Mouse (Mus musculus): Measurements from ENCODE around the gene Gm45808. TPM values are rescaled to one million over a fixed set of nuclear protein-coding genes. Genes with fewer than 3 reads are reported as not detected.

Gm45808 gene
- polyA plus RNA-seq, 1 experiment from 2014 or later: not detected

- no peak within 1 kb of the TSS for H3K4me2 ChIP-seq (replicated peaks; ENCODE audit: low read depth)
- no peak for TF ChIP-seq CTCF (IDR thresholded peaks at IDR 0.05; ENCODE audit: low read depth)
- WGBS: 42% methylated on average over 6 of the region's 6 CpGs
Measured at GRCm38 (mm10) chr7:45420615-45420919, 66.0 kb downstream of the Gm45808 start, which contains the start of gene Lhb. Gene Lhb (plus strand): TSS chr7:45420820.

GRCm38 (mm10) chr7:45419859-45420614 lies 66.6 kb downstream of the Gm45808 start:
- ATAC-seq: no peak
- no peaks in the 10 kb centered on the region for H3K9me3 ChIP-seq (ENCODE audit: control insufficient read depth)
- H3K9ac ChIP-seq (ENCODE audit: low read depth, low read length): no peak overlapping the region
- TF ChIP-seq CTCF (IDR thresholded peaks at IDR 0.05; ENCODE audit: low read depth): no peak
- H3K27me3 ChIP-seq (replicated peaks; ENCODE audit: control insufficient read depth, insufficient read depth, low read length): peaks cover 27% of the 10 kb centered on the region
- WGBS: 10% methylated on average over 27 of the region's 27 CpGs
- no peak overlapping the region for H3K27ac ChIP-seq (ENCODE audit: low read depth, low read length)
- H3K36me3 ChIP-seq (ENCODE audit: control insufficient read depth, insufficient read depth): peaks cover 43% of the 10 kb centered on the region
- no peak overlapping the region for H3K4me3 ChIP-seq (ENCODE audit: low read depth, low read length)
- H3K4me2 ChIP-seq (replicated peaks; ENCODE audit: low read depth): no peak overlapping the region
- 0 out of 2 replicates have a peak, but pooled peaks cover 3% of the 10 kb centered on the region for H3K4me1 ChIP-seq (replicated peaks; ENCODE audit: control insufficient read depth, insufficient read depth, low read length)

More at GRCm38 (mm10) chr7:45420615-45420919, 66.0 kb downstream of the Gm45808 start, which contains the start of gene Lhb:
- Histone ChIP-seq H3K36me3 (ENCODE audit: control insufficient read depth, insufficient read depth) (peaks cover 49% of the 10 kb centered on the region), H3K9me3 (ENCODE audit: control insufficient read depth) (no peaks in the 10 kb centered on the region), H3K4me3 (ENCODE audit: low read depth, low read length) (no peak within 1 kb of the TSS), H3K27me3 (replicated peaks; ENCODE audit: control insufficient read depth, insufficient read depth, low read length) (peaks cover 22% of the 10 kb centered on the region), H3K27ac (ENCODE audit: low read depth, low read length) (no peak within 1 kb of the TSS; the same call in 1 of the 2 replicates), H3K9ac (ENCODE audit: low read depth, low read length) (no peak within 1 kb of the TSS), H3K4me1 (replicated peaks; ENCODE audit: control insufficient read depth, insufficient read depth, low read length) (0 out of 2 replicates have a peak, but pooled peaks cover under 1% of the 10 kb centered on the region)
- no peak for ATAC-seq

GRCm38 (mm10) chr7:45417962-45418492 lies 68.6 kb downstream of the Gm45808 start:
- no peak overlapping the region for H3K9ac ChIP-seq (ENCODE audit: low read depth, low read length)
- peaks cover 23% of the 10 kb centered on the region for H3K36me3 ChIP-seq (ENCODE audit: control insufficient read depth, insufficient read depth)
- peaks cover 46% of the 10 kb centered on the region for H3K27me3 ChIP-seq (replicated peaks; ENCODE audit: control insufficient read depth, insufficient read depth, low read length)
- TF ChIP-seq CTCF (IDR thresholded peaks at IDR 0.05; ENCODE audit: low read depth): no peak
- H3K4me2 ChIP-seq (replicated peaks; ENCODE audit: low read depth): no peak overlapping the region
- H3K9me3 ChIP-seq (ENCODE audit: control insufficient read depth): no peaks in the 10 kb centered on the region
- H3K4me3 ChIP-seq (ENCODE audit: low read depth, low read length): no peak overlapping the region
- 14% methylated on average over 13 of the region's 13 CpGs for WGBS
- ATAC-seq: no peak
- no peak overlapping the region for H3K27ac ChIP-seq (ENCODE audit: low read depth, low read length)
- peaks cover 14% of the 10 kb centered on the region; the same call in 1 of the 2 replicates for H3K4me1 ChIP-seq (replicated peaks; ENCODE audit: control insufficient read depth, insufficient read depth, low read length)

Small RNA genes lying within 50 kb of the gene (microRNA-seq; reads per million reads assigned to microRNA genes)
- gene Gm22133: not detected

Other genes starting within 250 kb of the Gm45808 start
- 1.6 and 2.3 TPM in 2 replicates for gene Cd37, start 247.7 kb downstream of the Gm45808 start, polyA plus RNA-seq (2015; fragmentation: Nextera tagmentation; extraction: Ambion mirVana)
- not detected in 2 replicates for gene Slc6a16, start 245.7 kb downstream of the Gm45808 start, polyA plus RNA-seq (2015; fragmentation: Nextera tagmentation; extraction: Ambion mirVana)
- not detected in 2 replicates for gene Slc6a21, start 209.3 kb downstream of the Gm45808 start, polyA plus RNA-seq (2015; fragmentation: Nextera tagmentation; extraction: Ambion mirVana)
- 49.4 and 55.1 TPM in 2 replicates for gene Trpm4, start 153.0 kb downstream of the Gm45808 start, polyA plus RNA-seq (2015; fragmentation: Nextera tagmentation; extraction: Ambion mirVana)
- gene Hrc, start 151.5 kb downstream of the Gm45808 start, polyA plus RNA-seq (2015; fragmentation: Nextera tagmentation; extraction: Ambion mirVana): 0.76 and 0.88 TPM in 2 replicates
- gene Ppfia3, start 119.8 kb downstream of the Gm45808 start, polyA plus RNA-seq (2015; fragmentation: Nextera tagmentation; extraction: Ambion mirVana): 24.5 and 24.8 TPM in 2 replicates
- 3.4 TPM in 2 replicates for gene Lin7b, start 116.2 kb downstream of the Gm45808 start, polyA plus RNA-seq (2015; fragmentation: Nextera tagmentation; extraction: Ambion mirVana)
- 81.3 and 85.5 TPM in 2 replicates for gene Snrnp70, start 91.1 kb downstream of the Gm45808 start, polyA plus RNA-seq (2015; fragmentation: Nextera tagmentation; extraction: Ambion mirVana)
- gene Kcna7, start 81.2 kb downstream of the Gm45808 start, polyA plus RNA-seq (2015; fragmentation: Nextera tagmentation; extraction: Ambion mirVana): 0.07 and 0.08 TPM in 2 replicates
- 2.0 TPM in 2 replicates for gene Ntf5, start 73.1 kb downstream of the Gm45808 start, polyA plus RNA-seq (2015; fragmentation: Nextera tagmentation; extraction: Ambion mirVana)
- not detected in 2 replicates for gene Lhb, start 66.0 kb downstream of the Gm45808 start, polyA plus RNA-seq (2015; fragmentation: Nextera tagmentation; extraction: Ambion mirVana)
- gene Gys1, start 52.0 kb downstream of the Gm45808 start, polyA plus RNA-seq (2015; fragmentation: Nextera tagmentation; extraction: Ambion mirVana): 10.4 and 10.6 TPM in 2 replicates
- 35.6 and 38.6 TPM in 2 replicates for gene Ruvbl2, start 48.7 kb downstream of the Gm45808 start, polyA plus RNA-seq (2015; fragmentation: Nextera tagmentation; extraction: Ambion mirVana)
- gene Ftl1, start 26.9 kb downstream of the Gm45808 start, polyA plus RNA-seq (2015; fragmentation: Nextera tagmentation; extraction: Ambion mirVana): 13,232 and 14,059 TPM in 2 replicates
- gene Bax, start 19.9 kb downstream of the Gm45808 start, polyA plus RNA-seq (2015; fragmentation: Nextera tagmentation; extraction: Ambion mirVana): 173 and 180 TPM in 2 replicates
- gene Tulp2, start 4.9 kb downstream of the Gm45808 start, polyA plus RNA-seq (2015; fragmentation: Nextera tagmentation; extraction: Ambion mirVana): 0.65 and 0.78 TPM in 2 replicates
- gene Dhdh, start 2.0 kb upstream of the Gm45808 start, polyA plus RNA-seq (2015; fragmentation: Nextera tagmentation; extraction: Ambion mirVana): 1.1 and 1.2 TPM in 2 replicates
- 199 and 218 TPM in 2 replicates for gene Nucb1, start 23.6 kb upstream of the Gm45808 start, polyA plus RNA-seq (2015; fragmentation: Nextera tagmentation; extraction: Ambion mirVana)
- 7.4 and 9.0 TPM in 2 replicates for gene Ppp1r15a, start 39.5 kb upstream of the Gm45808 start, polyA plus RNA-seq (2015; fragmentation: Nextera tagmentation; extraction: Ambion mirVana)
- 0.80 and 1.6 TPM in 2 replicates for gene Plekha4, start 39.5 kb upstream of the Gm45808 start, polyA plus RNA-seq (2015; fragmentation: Nextera tagmentation; extraction: Ambion mirVana)
- 0.73 and 1.2 TPM in 2 replicates for gene Hsd17b14, start 68.1 kb upstream of the Gm45808 start, polyA plus RNA-seq (2015; fragmentation: Nextera tagmentation; extraction: Ambion mirVana)
- 17.7 and 18.6 TPM in 2 replicates for gene Bcat2, start 83.3 kb upstream of the Gm45808 start, polyA plus RNA-seq (2015; fragmentation: Nextera tagmentation; extraction: Ambion mirVana)
- not detected in 2 replicates for gene Fgf21, start 128.7 kb upstream of the Gm45808 start, polyA plus RNA-seq (2015; fragmentation: Nextera tagmentation; extraction: Ambion mirVana)
- gene Fut1, start 130.5 kb upstream of the Gm45808 start, polyA plus RNA-seq (2015; fragmentation: Nextera tagmentation; extraction: Ambion mirVana): 0.05 and 0.23 TPM in 2 replicates
- gene Izumo1, start 135.0 kb upstream of the Gm45808 start, polyA plus RNA-seq (2015; fragmentation: Nextera tagmentation; extraction: Ambion mirVana): 0.08 TPM in 2 replicates
- gene Rasip1, start 140.7 kb upstream of the Gm45808 start, polyA plus RNA-seq (2015; fragmentation: Nextera tagmentation; extraction: Ambion mirVana): 5.7 and 6.1 TPM in 2 replicates
- 2.8 and 3.7 TPM in 2 replicates for gene Mamstr, start 153.2 kb upstream of the Gm45808 start, polyA plus RNA-seq (2015; fragmentation: Nextera tagmentation; extraction: Ambion mirVana)
- 2.9 and 3.6 TPM in 2 replicates for gene Fut2, start 179.6 kb upstream of the Gm45808 start, polyA plus RNA-seq (2015; fragmentation: Nextera tagmentation; extraction: Ambion mirVana)
- 0.10 and 0.20 TPM in 2 replicates for gene Ntn5, start 197.2 kb upstream of the Gm45808 start, polyA plus RNA-seq (2015; fragmentation: Nextera tagmentation; extraction: Ambion mirVana)
- gene Sec1, start 207.6 kb upstream of the Gm45808 start, polyA plus RNA-seq (2015; fragmentation: Nextera tagmentation; extraction: Ambion mirVana): 0.08 and 0.25 TPM in 2 replicates
- 2.1 and 2.7 TPM in 2 replicates for gene Car11, start 213.0 kb upstream of the Gm45808 start, polyA plus RNA-seq (2015; fragmentation: Nextera tagmentation; extraction: Ambion mirVana)
- gene Dbp, start 218.3 kb upstream of the Gm45808 start, polyA plus RNA-seq (2015; fragmentation: Nextera tagmentation; extraction: Ambion mirVana): 6.9 and 8.6 TPM in 2 replicates
- gene Rpl18, start 228.6 kb upstream of the Gm45808 start, polyA plus RNA-seq (2015; fragmentation: Nextera tagmentation; extraction: Ambion mirVana): 708 and 740 TPM in 2 replicates
- gene Sphk2, start 231.2 kb upstream of the Gm45808 start, polyA plus RNA-seq (2015; fragmentation: Nextera tagmentation; extraction: Ambion mirVana): 55.1 and 55.9 TPM in 2 replicates
- gene Fam83e, start 234.4 kb upstream of the Gm45808 start, polyA plus RNA-seq (2015; fragmentation: Nextera tagmentation; extraction: Ambion mirVana): 16.6 and 16.7 TPM in 2 replicates
- gene Spaca4, start 239.0 kb upstream of the Gm45808 start, polyA plus RNA-seq (2015; fragmentation: Nextera tagmentation; extraction: Ambion mirVana): 0.17 and 0.22 TPM in 2 replicates

All from intestine, postnatal 0 days (tissue).